Mouse (Mus musculus): ENCODE results near the gene Ccdc30. TPM values are rescaled to one million over a fixed set of nuclear protein-coding genes. Genes with fewer than 3 reads are reported as not detected.

Ccdc30 gene
- polyA plus RNA-seq, 1 experiment: 206 TPM

- H3K36me3 ChIP-seq (ENCODE audit: control insufficient read depth, insufficient read depth, low read length): no peaks in the 10 kb centered on the region
- H3K4me1 ChIP-seq (ENCODE audit: control insufficient read depth, insufficient read depth, low read length): no peaks in the 10 kb centered on the region; the same call in 1 of the 2 replicates
- H3K4me3 ChIP-seq (ENCODE audit: control insufficient read depth, low read depth, low read length): no peak overlapping the region
- TF ChIP-seq POLR2A (IDR thresholded peaks at IDR 0.05; ENCODE audit: control insufficient read depth, low read depth, low read length) (no peak), CTCF (IDR thresholded peaks at IDR 0.05; ENCODE audit: control insufficient read depth, insufficient read depth, insufficient replicate concordance, low read depth, low read length) (peak; percentile 83)
- H3K27ac ChIP-seq (ENCODE audit: control insufficient read depth, insufficient read depth, low read depth, low read length): no peak overlapping the region
- no peaks in the 10 kb centered on the region for H3K27me3 ChIP-seq (ENCODE audit: control insufficient read depth, insufficient read depth, low read length)
Observed at GRCm38 (mm10) chr4:119390369-119390768, 25.0 kb downstream of the Ccdc30 start.

DNA sequence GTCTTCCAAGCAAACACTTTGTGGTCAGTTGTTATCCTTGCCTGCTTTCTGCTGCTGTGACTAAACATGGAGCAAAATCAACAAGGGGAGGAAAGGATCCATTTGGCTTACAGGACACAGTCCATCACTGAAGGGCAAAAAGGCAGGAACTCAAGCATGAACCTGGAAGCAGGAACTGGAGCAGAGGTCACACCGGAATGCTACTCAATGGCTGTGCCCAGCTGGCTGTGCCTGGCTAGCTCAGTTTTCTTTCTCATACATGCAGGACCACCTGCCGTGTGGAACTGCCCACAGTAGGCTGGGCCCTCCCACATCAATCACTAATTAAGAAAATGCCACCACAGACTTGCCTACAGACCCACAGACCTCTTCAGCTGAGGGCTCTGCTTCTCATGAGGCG, 26.1 kb downstream of the Ccdc30 start:
- Histone ChIP-seq H3K36me3 (ENCODE audit: control insufficient read depth, insufficient read depth, low read length) (no peaks in the 10 kb centered on the region), H3K27ac (ENCODE audit: control insufficient read depth, insufficient read depth, low read depth, low read length) (no peak overlapping the region), H3K4me1 (ENCODE audit: control insufficient read depth, insufficient read depth, low read length) (no peaks in the 10 kb centered on the region; the same call in 1 of the 2 replicates), H3K4me3 (ENCODE audit: control insufficient read depth, low read depth, low read length) (no peak overlapping the region), H3K27me3 (ENCODE audit: control insufficient read depth, insufficient read depth, low read length) (no peaks in the 10 kb centered on the region)
- TF ChIP-seq CTCF (IDR thresholded peaks at IDR 0.05; ENCODE audit: control insufficient read depth, insufficient read depth, insufficient replicate concordance, low read depth, low read length) (no peak), POLR2A (IDR thresholded peaks at IDR 0.05; ENCODE audit: control insufficient read depth, low read depth, low read length) (no peak)

- Histone ChIP-seq H3K27ac (ENCODE audit: control insufficient read depth, insufficient read depth, low read depth, low read length) (no peak overlapping the region), H3K4me3 (ENCODE audit: control insufficient read depth, low read depth, low read length) (peak overlapping the region; percentile 70), H3K4me1 (ENCODE audit: control insufficient read depth, insufficient read depth, low read length) (no peaks in the 10 kb centered on the region; the same call in 1 of the 2 replicates), H3K36me3 (ENCODE audit: control insufficient read depth, insufficient read depth, low read length) (no peaks in the 10 kb centered on the region), H3K27me3 (ENCODE audit: control insufficient read depth, insufficient read depth, low read length) (no peaks in the 10 kb centered on the region)
- no peak for TF ChIP-seq CTCF (IDR thresholded peaks at IDR 0.05; ENCODE audit: control insufficient read depth, insufficient read depth, insufficient replicate concordance, low read depth, low read length)
- TF ChIP-seq POLR2A (IDR thresholded peaks at IDR 0.05; ENCODE audit: control insufficient read depth, low read depth, low read length): no peak
Observed at GRCm38 (mm10) chr4:119381471-119382190, 33.7 kb downstream of the Ccdc30 start.

- H3K27me3 ChIP-seq (ENCODE audit: control insufficient read depth, insufficient read depth, low read length): no peaks in the 10 kb centered on the region
- TF ChIP-seq CTCF (IDR thresholded peaks at IDR 0.05; ENCODE audit: control insufficient read depth, insufficient read depth, insufficient replicate concordance, low read depth, low read length): no peak
- TF ChIP-seq POLR2A (IDR thresholded peaks at IDR 0.05; ENCODE audit: control insufficient read depth, low read depth, low read length): no peak
- no peak overlapping the region for H3K4me3 ChIP-seq (ENCODE audit: control insufficient read depth, low read depth, low read length)
- no peaks in the 10 kb centered on the region for H3K36me3 ChIP-seq (ENCODE audit: control insufficient read depth, insufficient read depth, low read length)
- no peaks in the 10 kb centered on the region for H3K4me1 ChIP-seq (ENCODE audit: control insufficient read depth, insufficient read depth, low read length)
- H3K27ac ChIP-seq (ENCODE audit: control insufficient read depth, insufficient read depth, low read depth, low read length): no peak overlapping the region
Observed at GRCm38 (mm10) chr4:119369460-119369859, 45.9 kb downstream of the Ccdc30 start.

DNA sequence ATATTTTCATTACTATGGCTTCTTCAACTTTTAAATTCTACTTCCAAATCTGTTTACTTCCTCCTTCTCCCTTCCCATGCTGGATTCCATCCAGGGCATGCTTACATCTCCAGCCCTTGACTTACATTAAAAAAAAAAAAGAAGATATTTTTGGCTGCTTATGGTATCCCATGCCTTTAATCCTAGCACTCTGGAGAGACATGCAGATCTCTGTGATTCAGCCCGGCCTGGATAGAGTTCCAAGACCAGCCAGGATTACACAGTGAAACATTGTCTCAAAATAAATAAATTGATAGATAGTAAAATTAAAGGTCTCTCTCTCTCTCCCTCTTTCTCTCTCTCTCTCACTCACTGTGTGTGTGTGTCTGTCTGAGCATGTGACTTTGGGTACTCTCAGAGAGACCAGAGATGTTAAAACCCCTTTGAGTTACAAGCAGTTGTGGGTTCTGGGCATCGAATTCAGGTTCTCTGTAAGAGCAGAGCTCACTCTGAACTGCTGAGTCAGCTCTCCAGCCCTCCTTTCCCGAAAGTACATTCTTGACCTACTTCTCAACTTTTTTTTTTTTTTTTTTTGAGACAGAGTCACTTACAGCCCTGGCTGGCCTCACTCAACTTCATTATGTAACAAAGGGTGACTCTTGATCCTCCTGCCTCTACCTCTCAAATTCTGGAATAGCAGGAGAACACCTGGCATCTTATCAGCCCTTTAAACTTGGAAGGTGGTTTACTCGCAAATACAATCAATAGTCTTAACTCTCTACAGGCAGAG, 48.4 kb downstream of the Ccdc30 start:
- no peak overlapping the region for H3K4me3 ChIP-seq (ENCODE audit: control insufficient read depth, low read depth, low read length)
- no peak overlapping the region for H3K27ac ChIP-seq (ENCODE audit: control insufficient read depth, insufficient read depth, low read depth, low read length)
- no peaks in the 10 kb centered on the region for H3K4me1 ChIP-seq (ENCODE audit: control insufficient read depth, insufficient read depth, low read length)
- no peak for TF ChIP-seq CTCF (IDR thresholded peaks at IDR 0.05; ENCODE audit: control insufficient read depth, insufficient read depth, insufficient replicate concordance, low read depth, low read length)
- no peak for TF ChIP-seq POLR2A (IDR thresholded peaks at IDR 0.05; ENCODE audit: control insufficient read depth, low read depth, low read length)
- no peaks in the 10 kb centered on the region for H3K27me3 ChIP-seq (ENCODE audit: control insufficient read depth, insufficient read depth, low read length)
- no peaks in the 10 kb centered on the region for H3K36me3 ChIP-seq (ENCODE audit: control insufficient read depth, insufficient read depth, low read length)

- Histone ChIP-seq H3K4me3 (ENCODE audit: control insufficient read depth, low read depth, low read length) (no peak overlapping the region), H3K27ac (ENCODE audit: control insufficient read depth, insufficient read depth, low read depth, low read length) (no peak overlapping the region)
Observed at GRCm38 (mm10) chr4:119362231-119362630, 53.1 kb downstream of the Ccdc30 start.

DNA sequence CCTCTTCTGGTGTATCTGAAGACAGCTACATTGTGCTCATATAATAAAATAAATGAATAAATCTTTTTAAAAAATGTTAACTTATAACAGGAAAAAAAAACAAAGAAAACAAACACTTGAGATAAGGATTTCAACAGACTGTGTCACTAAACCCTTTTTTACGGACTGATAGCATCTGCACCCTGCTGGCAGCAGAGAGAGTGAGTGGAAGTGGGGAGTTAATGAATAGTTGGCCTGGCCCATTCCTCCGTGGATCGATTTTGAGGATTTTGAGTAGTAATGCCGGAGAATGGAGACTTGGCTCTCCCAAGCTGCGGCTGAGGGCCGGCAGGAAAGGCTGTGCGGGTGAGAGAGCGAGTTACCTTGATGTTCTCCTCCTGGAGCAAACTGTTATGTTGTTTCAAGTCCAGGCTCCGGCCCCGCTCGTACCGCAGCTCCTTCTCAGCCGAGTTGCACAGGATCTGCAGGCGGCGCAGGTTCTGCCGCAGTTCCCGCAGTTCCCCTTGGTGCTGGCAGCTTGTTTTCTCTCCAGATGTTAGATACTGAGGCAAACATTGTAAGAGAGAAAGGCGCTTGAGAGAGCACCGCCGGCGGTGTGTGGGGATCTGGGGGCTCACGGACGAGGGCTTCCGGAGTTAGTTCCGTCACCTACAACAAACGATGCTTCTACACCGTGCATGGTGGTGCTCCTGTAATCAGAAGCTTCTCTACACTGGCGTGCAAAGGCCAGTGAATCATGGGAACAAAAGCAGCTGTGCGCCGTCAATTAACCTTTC, 55.9 kb downstream of the Ccdc30 start:
- Histone ChIP-seq H3K36me3 (ENCODE audit: control insufficient read depth, insufficient read depth, low read length) (no peaks in the 10 kb centered on the region), H3K4me3 (ENCODE audit: control insufficient read depth, low read depth, low read length) (peak overlapping the region; percentile 43), H3K27ac (ENCODE audit: control insufficient read depth, insufficient read depth, low read depth, low read length) (no peak overlapping the region), H3K4me1 (ENCODE audit: control insufficient read depth, insufficient read depth, low read length) (peaks cover 4% of the 10 kb centered on the region), H3K27me3 (ENCODE audit: control insufficient read depth, insufficient read depth, low read length) (no peaks in the 10 kb centered on the region)
- TF ChIP-seq CTCF (IDR thresholded peaks at IDR 0.05; ENCODE audit: control insufficient read depth, insufficient read depth, insufficient replicate concordance, low read depth, low read length): no peak
- no peak for TF ChIP-seq POLR2A (IDR thresholded peaks at IDR 0.05; ENCODE audit: control insufficient read depth, low read depth, low read length)

More at GRCm38 (mm10) chr4:119362231-119362630, 53.1 kb downstream of the Ccdc30 start:
- Histone ChIP-seq H3K4me1 (ENCODE audit: control insufficient read depth, insufficient read depth, low read length) (peaks cover 4% of the 10 kb centered on the region), H3K27me3 (ENCODE audit: control insufficient read depth, insufficient read depth, low read length) (no peaks in the 10 kb centered on the region), H3K36me3 (ENCODE audit: control insufficient read depth, insufficient read depth, low read length) (no peaks in the 10 kb centered on the region)
- no peak for TF ChIP-seq CTCF (IDR thresholded peaks at IDR 0.05; ENCODE audit: control insufficient read depth, insufficient read depth, insufficient replicate concordance, low read depth, low read length)
- no peak for TF ChIP-seq POLR2A (IDR thresholded peaks at IDR 0.05; ENCODE audit: control insufficient read depth, low read depth, low read length)
